ENCODE assay signal across 10 mouse cellular contexts in genomic region chr15:89530336-89530735, GRCm38 (mm10). TPM values are rescaled to one million over a fixed set of nuclear protein-coding genes. Genes with fewer than 3 reads are reported as not detected.
DNase-seq lines count a peak whose midpoint lies in the region; TF ChIP-seq lines count a peak whose summit lies in the region.
"Had no signal": no experiment of that assay in that cellular context is flagged by ENCODE, and none has a peak within 500 bp of the region (broad histone marks: within the 10 kb centered on the region; RNA-seq: fewer than 3 reads in every experiment).

No protein-coding gene starts in this region.

- peak; percentile 51 for DNase-seq in gastrocnemius, adult 2 months
- DNase-seq in gastrocnemius, postnatal 25 days: no peak
- DNase-seq in B cell, adult 2 months: peak; percentile 57 to 58
- peak; percentile 64 for DNase-seq in adrenal gland, postnatal 14 days
- DNase-seq in embryo, embryonic 9.5 days (ENCODE audit: extremely low spot score): peak; percentile 71
- peak; percentile 80 to 82 for DNase-seq in kidney, postnatal 4 days
- DNase-seq in lung, postnatal 25 days (ENCODE audit: low spot score): peak; percentile 44

- no peak for TF ChIP-seq POLR2A in testis, adult 2 months (IDR thresholded peaks at IDR 0.05; ENCODE audit: control insufficient read depth, low read depth, low read length)

- H3K27ac ChIP-seq in gastrocnemius, adult 2 months: no peak overlapping the region
- H3K27ac ChIP-seq in testis, adult 2 months (ENCODE audit: control insufficient read depth, insufficient read depth, low read depth, low read length): no peak overlapping the region
- H3K27ac ChIP-seq: embryonic facial prominence, embryonic 12.5 days had no signal

- H3K36me3 ChIP-seq in testis, adult 2 months (ENCODE audit: control insufficient read depth, insufficient read depth, low read length): no peaks in the 10 kb centered on the region
- H3K36me3 ChIP-seq: embryonic facial prominence, embryonic 12.5 days had no signal

- peaks cover 5% of the 10 kb centered on the region for H3K4me1 ChIP-seq in testis, adult 2 months (ENCODE audit: control insufficient read depth, insufficient read depth, low read length)

- no peaks in the 10 kb centered on the region for H3K27me3 ChIP-seq in testis, adult 2 months (ENCODE audit: control insufficient read depth, insufficient read depth, low read length)

- H3K4me3 ChIP-seq in gastrocnemius, adult 2 months: no peak overlapping the region
- H3K4me3 ChIP-seq in testis, adult 2 months (ENCODE audit: control insufficient read depth, low read depth, low read length): no peak overlapping the region
- H3K4me3 ChIP-seq: embryonic facial prominence, embryonic 12.5 days had no signal

- intact Hi-C loops in gastrocnemius, adult 2 months (cut with DNase I): loop anchor here (10.0 kb wide), 1 partner anchor 176 kb away; the partner anchor contains the start of genes Lmf2 and Ncaph2

- TF ChIP-seq CTCF in gastrocnemius, adult 2 months (IDR thresholded peaks at IDR 0.05): no peak; the same call in 1 of the 2 replicates
- TF ChIP-seq CTCF in testis, adult 2 months (IDR thresholded peaks at IDR 0.05; ENCODE audit: control insufficient read depth, insufficient read depth, insufficient replicate concordance, low read depth, low read length): peak; percentile 71; the same call in 1 of the 2 replicates

RNA-seq across cellular contexts. Expression of gene Shank3, which starts 30.9 kb away (rescaled TPM):
- total RNA-seq in gastrocnemius, adult 2 months (2021): 10 to 100 TPM; 12.2 to 20.4 TPM
- 10 to 100 TPM; 12.8 to 17.5 TPM for total RNA-seq in gastrocnemius, postnatal 25 days (2021)
- total RNA-seq in adrenal gland, postnatal 14 days (2021): 57.8 and 71.6 TPM in 2 replicates
- polyA plus RNA-seq in testis, adult 2 months (2012; rRNA removed): 1.1 and 1.8 TPM in 2 replicates

RNA-seq across cellular contexts. Expression of gene Acr, which starts 37.8 kb away (rescaled TPM):
- total RNA-seq in gastrocnemius, adult 2 months (2021): under 1 TPM in 1 of 2 experiments, not detected in 1; 0.23 TPM
- under 1 TPM; 0.27 to 0.36 TPM for total RNA-seq in gastrocnemius, postnatal 25 days (2021)
- 0.48 and 0.75 TPM in 2 replicates for total RNA-seq in adrenal gland, postnatal 14 days (2021)
- 522 and 549 TPM in 2 replicates for polyA plus RNA-seq in testis, adult 2 months (2012; rRNA removed)
- polyA plus RNA-seq: liver, embryonic 16.5 days had no signal

RNA-seq across cellular contexts. Expression of gene Arsa, which starts 53.1 kb away (rescaled TPM):
- 1 to 10 TPM; 3.0 to 4.6 TPM for total RNA-seq in gastrocnemius, adult 2 months (2021)
- 1 to 10 TPM; 4.2 to 4.9 TPM for total RNA-seq in gastrocnemius, postnatal 25 days (2021)
- 23.3 and 26.9 TPM in 2 replicates for total RNA-seq in adrenal gland, postnatal 14 days (2021)
- polyA plus RNA-seq in testis, adult 2 months (2012; rRNA removed): 221 and 236 TPM in 2 replicates
